Mouse (Mus musculus): Measurements from ENCODE around the gene Vill.

DNA sequence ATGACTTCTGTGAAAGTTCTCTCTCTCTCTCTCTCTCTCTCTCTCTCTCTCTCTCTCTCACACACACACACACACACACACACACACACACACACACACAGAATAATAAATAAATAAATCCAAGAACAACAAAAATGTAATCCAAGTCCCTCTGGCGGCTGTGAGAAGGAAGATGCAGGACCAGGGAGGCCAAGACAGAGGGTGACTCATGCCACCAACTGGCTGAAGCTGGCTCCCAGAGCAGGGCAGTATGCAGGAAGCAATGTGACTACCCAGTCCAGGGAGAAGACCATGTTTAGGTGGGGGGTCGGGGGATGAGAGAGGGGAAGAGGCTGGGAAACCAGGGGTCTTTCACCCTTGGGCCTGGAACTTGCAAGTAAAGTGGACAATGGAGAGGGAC lies 1.4 kb upstream of the Vill start:
- TF ChIP-seq CTCF (IDR thresholded peaks at IDR 0.05; ENCODE audit: extremely low read depth, insufficient read length, insufficient replicate concordance, low read depth, low read length) = no peak
- TF ChIP-seq POLR2A (IDR thresholded peaks at IDR 0.05; ENCODE audit: low read depth, low read length) = no peak

Measured in small intestine, adult 2 months (tissue).